Mouse (Mus musculus): ENCODE results near the gene Tyms.
"Not testable (repeated sequence)": the region's sequence is repeated elsewhere in the genome, so short reads cannot be mapped to it uniquely, and the experiment has no call there.

Tyms gene

DNA sequence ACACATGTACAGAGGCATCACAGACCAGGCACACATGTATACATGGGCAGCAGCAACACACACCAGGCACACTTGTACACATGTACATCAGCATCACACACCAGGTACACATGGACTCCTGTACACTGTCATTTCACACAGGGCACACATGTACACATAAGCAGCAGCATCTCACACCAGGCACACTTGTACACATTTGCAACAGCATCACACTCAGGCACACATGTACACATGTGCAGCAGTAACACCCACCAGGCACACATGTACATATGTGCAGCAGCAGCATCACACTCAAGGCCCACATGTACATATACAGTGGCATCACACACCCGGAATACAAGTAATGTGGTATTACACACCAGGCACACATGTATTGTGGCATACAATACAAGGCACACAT, 24.8 kb upstream of the Tyms start:
- DNase-seq, result no peak

GRCm38 (mm10) chr5:30095731-30096130, 22.3 kb upstream of the Tyms start:
- no peak for DNase-seq

GRCm38 (mm10) chr5:30094399-30094798, 21.0 kb upstream of the Tyms start:
- DNase-seq, result no peak

DNA sequence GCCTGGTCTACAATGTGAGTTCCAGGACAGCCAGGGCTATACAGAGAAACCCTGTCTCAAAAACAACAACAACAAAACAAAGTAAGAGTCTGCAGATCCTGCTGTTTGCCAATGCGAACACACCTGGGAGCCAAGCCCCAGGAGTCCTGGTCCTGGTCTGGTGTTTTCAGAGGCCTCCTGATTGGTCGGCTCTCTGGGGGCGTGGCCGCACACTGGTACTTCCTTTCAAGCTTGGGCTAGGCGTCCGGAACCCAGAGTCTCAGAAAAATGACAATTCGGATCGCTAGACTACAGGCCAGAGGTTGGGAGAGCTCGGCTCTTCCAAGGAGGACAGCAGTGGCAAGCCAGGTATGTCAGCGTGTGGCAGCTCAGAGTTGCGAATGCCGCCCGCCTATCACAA, 19.3 kb upstream of the Tyms start:
- DNase-seq, result no peak

GRCm38 (mm10) chr5:30072377-30072776, 1.0 kb downstream of the Tyms start:
- no peak for DNase-seq

DNA sequence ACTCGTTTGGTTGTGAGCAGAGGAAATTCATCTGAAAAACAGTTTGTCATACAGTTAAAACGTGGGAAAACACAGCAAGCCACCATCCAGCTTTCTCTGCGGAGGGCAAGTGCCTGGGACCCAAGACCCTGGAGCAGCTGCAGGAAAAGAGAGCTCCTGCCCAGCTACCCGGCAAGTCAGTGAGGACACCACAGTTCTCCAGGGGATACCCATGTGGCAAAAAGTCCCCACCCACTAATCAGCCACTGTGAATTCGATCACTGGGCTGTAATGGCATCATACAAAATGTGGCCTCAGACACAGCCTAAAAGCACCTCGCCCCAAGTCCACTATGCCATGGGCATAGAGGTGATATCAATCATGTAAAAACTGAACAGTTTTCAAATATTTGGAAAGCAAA, 1.7 kb downstream of the Tyms start:
- DNase-seq, result no peak

DNA sequence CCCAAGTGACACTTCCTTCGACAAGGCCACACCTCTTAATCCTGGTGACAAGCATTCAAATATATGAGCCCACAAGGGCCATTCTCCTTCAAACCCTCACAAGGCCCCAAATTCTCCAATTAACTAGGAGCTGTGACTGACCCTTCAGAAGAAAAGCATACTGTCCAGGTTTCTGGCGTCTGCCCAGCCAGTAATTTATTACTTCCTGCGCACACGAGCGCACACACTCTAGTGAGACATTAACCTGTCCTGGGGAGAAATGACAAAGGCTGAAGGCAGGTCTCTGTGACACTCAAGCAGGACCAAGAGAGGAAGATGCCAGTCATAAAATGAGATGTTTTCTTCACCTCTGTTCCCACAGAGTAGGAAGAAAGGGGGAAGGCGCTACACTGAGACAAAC, 5.7 kb downstream of the Tyms start:
- DNase-seq, result no peak

- DNase-seq, result not testable (repeated sequence)
Measured at GRCm38 (mm10) chr5:30059607-30060006, 13.8 kb downstream of the Tyms start.

DNA sequence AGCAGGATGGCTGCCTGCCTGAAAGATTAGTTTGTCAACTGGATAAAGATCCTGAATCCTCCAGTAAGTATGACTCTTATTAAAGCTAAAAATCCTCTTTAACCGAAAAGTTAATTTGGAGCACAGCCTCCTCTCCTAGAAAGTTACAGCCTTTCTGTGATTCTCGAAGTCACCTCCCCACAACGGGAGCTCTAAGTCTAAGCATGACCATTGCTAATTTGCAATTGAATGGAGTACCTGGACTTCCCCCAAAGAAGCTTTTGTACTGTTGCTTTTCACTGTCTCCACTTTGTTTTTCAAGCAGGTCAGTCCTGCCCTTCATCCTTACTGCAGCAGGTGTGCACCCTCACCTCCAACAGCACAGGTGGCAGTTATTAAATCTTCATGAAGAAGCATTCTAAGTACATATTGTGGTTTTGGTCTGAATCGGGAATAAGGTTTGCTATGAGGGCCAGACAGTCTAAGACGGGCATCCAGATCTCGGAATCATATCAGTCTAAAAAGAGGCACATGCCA, 15.1 kb downstream of the Tyms start:
- no peak for DNase-seq

DNA sequence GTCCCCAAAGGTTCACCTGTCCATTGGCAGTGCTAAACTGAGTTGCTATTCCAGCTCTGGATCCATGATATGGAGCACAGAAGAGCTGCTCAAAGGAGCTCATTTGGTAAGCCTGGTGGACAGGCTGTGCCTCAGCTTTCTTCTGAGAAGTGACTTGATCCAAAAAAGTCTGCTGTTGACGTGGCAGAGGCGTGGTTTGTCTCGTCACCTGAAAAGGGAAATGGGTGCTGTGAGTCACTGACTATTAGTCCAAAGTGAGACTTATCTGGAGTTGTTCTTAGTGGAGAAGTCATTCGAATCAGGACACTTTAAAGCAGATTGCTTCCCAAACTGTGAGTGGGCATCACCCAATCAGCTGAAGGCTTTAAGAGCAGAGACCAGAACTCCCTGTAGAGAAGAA, 33.6 kb downstream of the Tyms start:
- DNase-seq, result not testable (repeated sequence)

- DNase-seq, result not testable (repeated sequence)
Measured at GRCm38 (mm10) chr5:30039324-30039723, 34.1 kb downstream of the Tyms start.

DNA sequence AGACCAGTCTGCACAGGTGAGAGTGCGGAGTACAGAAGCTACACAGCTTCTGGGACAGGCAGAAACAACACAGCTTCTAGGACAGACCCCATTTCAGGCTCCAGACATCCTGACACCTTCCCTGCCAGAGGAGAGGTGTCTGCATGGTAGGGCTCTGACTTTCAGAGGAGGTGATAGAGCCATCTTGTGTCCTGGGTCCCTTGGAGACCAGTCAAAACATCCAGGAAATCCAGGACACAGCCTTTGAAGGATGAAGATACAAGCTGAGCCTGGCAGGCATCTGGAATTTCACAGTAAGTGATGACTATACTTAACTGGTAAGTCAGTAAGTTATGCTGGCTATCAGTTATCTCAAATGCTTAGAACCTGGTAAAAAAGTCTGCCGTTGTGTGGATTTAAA, 36.3 kb downstream of the Tyms start:
- DNase-seq, result not testable (repeated sequence)

DNA sequence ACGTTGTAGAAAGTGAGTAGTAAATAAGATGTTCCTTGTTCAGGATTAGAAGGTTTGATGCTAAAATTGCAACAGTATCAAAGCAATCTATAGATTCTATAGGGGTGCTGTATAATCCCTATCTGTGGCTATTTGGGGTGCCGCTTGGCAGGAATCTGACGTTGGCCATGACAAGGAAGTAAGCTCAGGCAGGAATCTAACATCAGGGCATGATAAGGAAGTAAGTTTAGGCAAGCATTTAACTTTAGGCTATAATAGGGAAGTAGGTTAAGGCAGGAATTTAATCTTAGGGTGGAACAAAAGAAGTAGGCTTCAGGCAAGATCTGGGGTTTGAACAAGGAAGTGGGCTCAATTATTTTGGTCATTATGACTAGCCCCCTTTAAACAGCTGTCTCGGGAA, 37.6 kb downstream of the Tyms start:
- DNase-seq, result not testable (repeated sequence)

DNA sequence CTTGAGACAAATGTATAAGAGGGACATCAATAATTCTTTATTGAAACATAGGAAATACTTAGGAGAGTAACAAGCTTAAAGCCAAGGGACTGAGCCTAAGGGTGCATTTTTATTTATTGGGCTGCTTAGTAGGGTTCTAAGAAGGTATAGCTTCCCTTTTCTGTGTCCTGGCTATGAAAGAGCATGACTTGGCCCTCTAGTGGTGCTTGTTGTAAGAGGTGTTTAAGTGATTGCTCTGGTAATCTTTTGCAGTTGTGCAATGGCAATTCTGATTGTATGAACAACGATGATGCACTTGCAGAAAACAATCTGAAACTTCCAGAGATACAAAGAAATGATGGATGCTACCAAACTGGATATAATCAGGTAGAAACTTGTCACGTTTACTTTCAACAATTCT, 58.8 kb downstream of the Tyms start:
- peak; percentile 4 for DNase-seq

GRCm38 (mm10) chr5:30012726-30013503, 60.5 kb downstream of the Tyms start, which contains the start of gene Il6:
TSS of gene Il6 (plus strand) at chr5:30013114.
- peak; percentile 90 for DNase-seq
